Mouse (Mus musculus): ENCODE measurements around the gene Dnajb5. TPM values are rescaled to one million over a fixed set of nuclear protein-coding genes. Genes with fewer than 3 reads are reported as not detected.

The Dnajb5 gene
- polyA plus RNA-seq, 1 experiment, result 32.8 TPM

GRCm38 (mm10) chr4:42916617-42917401, 32.8 kb upstream of the Dnajb5 start, which contains the start of gene Phf24:
Phf24 (plus strand) TSS chr4:42916660.
- Histone ChIP-seq H3K4me3 (no peak within 1 kb of the TSS), H3K27me3 (ENCODE audit: control insufficient read depth, insufficient read depth, insufficient read length) (peaks cover 50% of the 10 kb centered on the region), H3K79me2 (ENCODE audit: control insufficient read depth, insufficient read depth) (no peaks in the 10 kb centered on the region), H3ac (ENCODE audit: control insufficient read depth, insufficient read length) (no peak within 1 kb of the TSS), H3K36me3 (ENCODE audit: control insufficient read depth, insufficient read depth) (no peaks in the 10 kb centered on the region), H3K4me2 (ENCODE audit: low read depth) (no peak within 1 kb of the TSS)
- no peak for TF ChIP-seq MYOG (IDR thresholded peaks at IDR 0.05; ENCODE audit: control insufficient read depth in 1 of 3, insufficient read depth in 1 of 3, insufficient read length in 2 of 3, low read depth in 2 of 3)
- TF ChIP-seq CEBPB (IDR thresholded peaks at IDR 0.05; ENCODE audit: insufficient read depth, poor library complexity, severe bottlenecking), result no peak
- TF ChIP-seq E2F4 (IDR thresholded peaks at IDR 0.05; ENCODE audit: insufficient read depth), result no peak
- TF ChIP-seq TCF12 (IDR thresholded peaks at IDR 0.05; ENCODE audit: insufficient read depth, poor library complexity, severe bottlenecking), result no peak
- TF ChIP-seq MYOD1 (IDR thresholded peaks at IDR 0.05; ENCODE audit: control insufficient read depth in 1 of 3, insufficient read length in 2 of 3, low read depth in 2 of 3), result no peak
- no peak for TF ChIP-seq POLR2A (IDR thresholded peaks at IDR 0.05; ENCODE audit: insufficient read length, low read depth)
- TF ChIP-seq TCF3 (IDR thresholded peaks at IDR 0.05; ENCODE audit: insufficient read length, low read depth), result no peak
- no peak for TF ChIP-seq POLR2AphosphoS2 (IDR thresholded peaks at IDR 0.05; ENCODE audit: insufficient read length, low read depth)
- TF ChIP-seq SRF (IDR thresholded peaks at IDR 0.05; ENCODE audit: control insufficient read depth, insufficient read length, low read depth), result no peak
- no peak for TF ChIP-seq REST (IDR thresholded peaks at IDR 0.05; ENCODE audit: insufficient read depth, insufficient read length)
- no peak for TF ChIP-seq MAX (IDR thresholded peaks at IDR 0.05; ENCODE audit: low read depth)
- no peak for TF ChIP-seq USF1 (IDR thresholded peaks at IDR 0.05; ENCODE audit: low read depth)

DNA sequence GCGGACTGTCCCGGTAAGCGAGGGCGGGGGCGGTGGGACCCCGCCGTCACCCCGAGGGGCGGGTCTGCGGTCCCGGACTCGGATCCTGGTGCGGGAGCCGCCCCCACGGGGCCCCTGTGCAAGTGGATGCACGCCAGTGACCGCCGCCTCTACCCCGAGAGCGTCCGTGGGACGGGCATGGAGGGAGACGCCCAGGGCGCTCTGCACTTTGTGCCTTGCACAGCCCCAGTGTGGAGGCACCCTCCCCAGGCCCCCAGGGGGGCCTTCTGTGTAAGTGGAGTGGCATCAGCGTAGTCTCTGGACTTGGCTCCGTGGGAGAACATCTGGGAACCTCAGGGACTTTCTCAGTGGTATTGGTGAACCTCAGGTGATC, 32.2 kb upstream of the Dnajb5 start:
- H3K27me3 ChIP-seq (ENCODE audit: control insufficient read depth, insufficient read depth, insufficient read length), result peaks cover 54% of the 10 kb centered on the region
- H3ac ChIP-seq (ENCODE audit: control insufficient read depth, insufficient read length), result no peak overlapping the region
- no peak overlapping the region for H3K4me2 ChIP-seq (ENCODE audit: low read depth)
- H3K79me2 ChIP-seq (ENCODE audit: control insufficient read depth, insufficient read depth), result no peaks in the 10 kb centered on the region
- no peak overlapping the region for H3K4me3 ChIP-seq
- no peaks in the 10 kb centered on the region for H3K36me3 ChIP-seq (ENCODE audit: control insufficient read depth, insufficient read depth)
- TF ChIP-seq MYOG (IDR thresholded peaks at IDR 0.05; ENCODE audit: control insufficient read depth in 1 of 3, insufficient read depth in 1 of 3, insufficient read length in 2 of 3, low read depth in 2 of 3) (no peak), USF1 (IDR thresholded peaks at IDR 0.05; ENCODE audit: low read depth) (no peak), MYOD1 (IDR thresholded peaks at IDR 0.05; ENCODE audit: control insufficient read depth in 1 of 3, insufficient read length in 2 of 3, low read depth in 2 of 3) (no peak), MAX (IDR thresholded peaks at IDR 0.05; ENCODE audit: low read depth) (no peak), REST (IDR thresholded peaks at IDR 0.05; ENCODE audit: insufficient read depth, insufficient read length) (no peak), POLR2AphosphoS2 (IDR thresholded peaks at IDR 0.05; ENCODE audit: insufficient read length, low read depth) (no peak), TCF12 (IDR thresholded peaks at IDR 0.05; ENCODE audit: insufficient read depth, poor library complexity, severe bottlenecking) (no peak)

- Histone ChIP-seq H3K4me3 (no peak overlapping the region), H3K4me2 (ENCODE audit: low read depth) (no peak overlapping the region), H3K79me2 (ENCODE audit: control insufficient read depth, insufficient read depth) (no peaks in the 10 kb centered on the region), H3K27me3 (ENCODE audit: control insufficient read depth, insufficient read depth, insufficient read length) (peaks cover 68% of the 10 kb centered on the region), H3ac (ENCODE audit: control insufficient read depth, insufficient read length) (no peak overlapping the region), H3K36me3 (ENCODE audit: control insufficient read depth, insufficient read depth) (no peaks in the 10 kb centered on the region)
- TF ChIP-seq TCF12 (IDR thresholded peaks at IDR 0.05; ENCODE audit: insufficient read depth, poor library complexity, severe bottlenecking) (no peak), MAX (IDR thresholded peaks at IDR 0.05; ENCODE audit: low read depth) (no peak), E2F4 (IDR thresholded peaks at IDR 0.05; ENCODE audit: insufficient read depth) (no peak), MYOG (IDR thresholded peaks at IDR 0.05; ENCODE audit: control insufficient read depth in 1 of 3, insufficient read depth in 1 of 3, insufficient read length in 2 of 3, low read depth in 2 of 3) (no peak), TCF3 (IDR thresholded peaks at IDR 0.05; ENCODE audit: insufficient read length, low read depth) (no peak), POLR2AphosphoS2 (IDR thresholded peaks at IDR 0.05; ENCODE audit: insufficient read length, low read depth) (no peak), REST (IDR thresholded peaks at IDR 0.05; ENCODE audit: insufficient read depth, insufficient read length) (no peak), USF1 (IDR thresholded peaks at IDR 0.05; ENCODE audit: low read depth) (no peak)
Observed at GRCm38 (mm10) chr4:42920726-42921125, 28.9 kb upstream of the Dnajb5 start.

DNA sequence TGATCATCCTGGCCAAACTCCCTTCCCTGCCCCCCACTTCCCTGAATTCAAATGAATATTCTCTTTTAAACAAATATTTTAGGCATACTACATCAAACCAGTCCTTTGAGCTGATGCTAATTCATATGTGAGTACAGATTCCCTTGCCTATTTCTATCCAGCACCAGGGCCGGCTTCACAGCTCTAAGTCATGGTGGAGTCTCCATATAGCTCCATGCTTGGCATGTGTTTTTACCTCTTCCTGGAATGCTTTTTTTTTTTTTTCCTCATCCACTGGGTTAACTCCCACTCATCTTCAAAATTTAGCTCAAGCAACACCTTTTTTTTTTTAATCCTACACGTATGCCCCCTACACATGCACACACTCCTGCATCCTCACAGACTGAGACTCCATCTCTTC, 28.1 kb upstream of the Dnajb5 start:
- Histone ChIP-seq H3K27me3 (ENCODE audit: control insufficient read depth, insufficient read depth, insufficient read length) (peaks cover 60% of the 10 kb centered on the region), H3K4me3 (no peak overlapping the region), H3ac (ENCODE audit: control insufficient read depth, insufficient read length) (no peak overlapping the region), H3K4me2 (ENCODE audit: low read depth) (no peak overlapping the region), H3K79me2 (ENCODE audit: control insufficient read depth, insufficient read depth) (no peaks in the 10 kb centered on the region), H3K36me3 (ENCODE audit: control insufficient read depth, insufficient read depth) (no peaks in the 10 kb centered on the region)
- TF ChIP-seq SRF (IDR thresholded peaks at IDR 0.05; ENCODE audit: control insufficient read depth, insufficient read length, low read depth), result no peak
- TF ChIP-seq MYOD1 (IDR thresholded peaks at IDR 0.05; ENCODE audit: control insufficient read depth in 1 of 3, insufficient read length in 2 of 3, low read depth in 2 of 3), result no peak
- no peak for TF ChIP-seq CEBPB (IDR thresholded peaks at IDR 0.05; ENCODE audit: insufficient read depth, poor library complexity, severe bottlenecking)
- TF ChIP-seq POLR2A (IDR thresholded peaks at IDR 0.05; ENCODE audit: insufficient read length, low read depth), result no peak
- no peak for TF ChIP-seq E2F4 (IDR thresholded peaks at IDR 0.05; ENCODE audit: insufficient read depth)
- TF ChIP-seq MYOG (IDR thresholded peaks at IDR 0.05; ENCODE audit: control insufficient read depth in 1 of 3, insufficient read depth in 1 of 3, insufficient read length in 2 of 3, low read depth in 2 of 3), result no peak
- TF ChIP-seq USF1 (IDR thresholded peaks at IDR 0.05; ENCODE audit: low read depth), result no peak
- no peak for TF ChIP-seq MAX (IDR thresholded peaks at IDR 0.05; ENCODE audit: low read depth)
- TF ChIP-seq REST (IDR thresholded peaks at IDR 0.05; ENCODE audit: insufficient read depth, insufficient read length), result no peak
- TF ChIP-seq TCF12 (IDR thresholded peaks at IDR 0.05; ENCODE audit: insufficient read depth, poor library complexity, severe bottlenecking), result no peak
- TF ChIP-seq TCF3 (IDR thresholded peaks at IDR 0.05; ENCODE audit: insufficient read length, low read depth), result no peak
- TF ChIP-seq POLR2AphosphoS2 (IDR thresholded peaks at IDR 0.05; ENCODE audit: insufficient read length, low read depth), result no peak

All from myocyte (in vitro differentiated cells).